Mouse (Mus musculus): ENCODE data around the gene Adamts17. TPM values are rescaled to one million over a fixed set of nuclear protein-coding genes. Genes with fewer than 3 reads are reported as not detected.

Gene Adamts17
- polyA plus RNA-seq, 1 experiment from 2014 or later = 4.6 TPM

DNA sequence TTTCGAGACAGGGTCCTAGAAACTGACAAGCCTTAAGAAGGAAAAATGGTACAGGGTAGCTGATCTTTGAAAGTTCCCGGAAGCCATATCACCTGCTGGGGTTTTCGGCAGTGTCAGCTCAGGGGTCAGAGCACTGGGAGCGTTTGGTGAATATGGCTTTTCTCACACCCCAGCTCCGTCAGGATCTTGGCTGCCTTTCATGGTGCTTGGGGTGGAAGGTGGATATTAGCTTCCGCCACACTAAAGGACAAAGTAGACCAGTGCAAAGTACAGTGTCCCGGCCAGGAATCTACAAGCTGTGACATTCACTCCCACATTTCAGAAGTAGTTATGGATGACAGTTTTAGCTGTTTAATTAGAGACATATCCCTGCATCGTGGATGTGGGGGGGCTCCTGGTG is 200.3 kb downstream of the Adamts17 start:
- no peaks in the 10 kb centered on the region for H3K36me3 ChIP-seq (ENCODE audit: control insufficient read depth, insufficient read depth, low read length)
- peaks cover 21 to 29% of the 10 kb centered on the region in 2 experiments for H3K4me1 ChIP-seq (ENCODE audit: control insufficient read depth in 2 of 2, insufficient read depth in 2 of 2, low read length in 2 of 2)
- no peaks in the 10 kb centered on the region for H3K9me3 ChIP-seq (ENCODE audit: control insufficient read depth, low read length)
- no peak for ATAC-seq (ENCODE audit: insufficient number of reproducible peaks, insufficient read depth, low FRiP score, low read depth)
- no peak overlapping the region for H3K9ac ChIP-seq (ENCODE audit: low read length)
- 0 out of 2 replicates have a peak overlapping the region, but pooled peaks have one; percentile 17 for H3K4me2 ChIP-seq (ENCODE audit: low read length)
- no peak overlapping the region; a peak in 1 of 4 replicates for H3K27ac ChIP-seq (replicated peaks in 1 of 2; ENCODE audit: control insufficient read depth in 1 of 2, insufficient read depth in 1 of 2, low read depth in 2 of 2, low read length in 2 of 2)
- no peak overlapping the region for H3K4me3 ChIP-seq (ENCODE audit: control insufficient read depth in 1 of 2, insufficient read depth in 1 of 2, low read depth in 1 of 2, low read length in 2 of 2)
- no peaks in the 10 kb centered on the region for H3K27me3 ChIP-seq (ENCODE audit: control insufficient read depth, insufficient read depth, low read length)
- WGBS = 39% methylated on average over 8 of the region's 8 CpGs

- peak overlapping the region; percentile 38 for H3K4me2 ChIP-seq (ENCODE audit: low read length)
- peaks cover 21 to 31% of the 10 kb centered on the region in 2 experiments for H3K4me1 ChIP-seq (ENCODE audit: control insufficient read depth in 2 of 2, insufficient read depth in 2 of 2, low read length in 2 of 2)
- ATAC-seq (ENCODE audit: insufficient number of reproducible peaks, insufficient read depth, low FRiP score, low read depth) = no peak
- H3K9ac ChIP-seq (ENCODE audit: low read length) = no peak overlapping the region
- H3K36me3 ChIP-seq (ENCODE audit: control insufficient read depth, insufficient read depth, low read length) = no peaks in the 10 kb centered on the region
- H3K9me3 ChIP-seq (ENCODE audit: control insufficient read depth, low read length) = no peaks in the 10 kb centered on the region
- H3K4me3 ChIP-seq (ENCODE audit: control insufficient read depth in 1 of 2, insufficient read depth in 1 of 2, low read depth in 1 of 2, low read length in 2 of 2) = no peak overlapping the region
- no peaks in the 10 kb centered on the region for H3K27me3 ChIP-seq (ENCODE audit: control insufficient read depth, insufficient read depth, low read length)
- no peak overlapping the region for H3K27ac ChIP-seq (replicated peaks in 1 of 2; ENCODE audit: control insufficient read depth in 1 of 2, insufficient read depth in 1 of 2, low read depth in 2 of 2, low read length in 2 of 2)
- 89% methylated on average over 3 of the region's 3 CpGs for WGBS
These were observed 202.2 kb downstream of the Adamts17 start for GRCm38 (mm10) chr7:67041685-67042084.

DNA sequence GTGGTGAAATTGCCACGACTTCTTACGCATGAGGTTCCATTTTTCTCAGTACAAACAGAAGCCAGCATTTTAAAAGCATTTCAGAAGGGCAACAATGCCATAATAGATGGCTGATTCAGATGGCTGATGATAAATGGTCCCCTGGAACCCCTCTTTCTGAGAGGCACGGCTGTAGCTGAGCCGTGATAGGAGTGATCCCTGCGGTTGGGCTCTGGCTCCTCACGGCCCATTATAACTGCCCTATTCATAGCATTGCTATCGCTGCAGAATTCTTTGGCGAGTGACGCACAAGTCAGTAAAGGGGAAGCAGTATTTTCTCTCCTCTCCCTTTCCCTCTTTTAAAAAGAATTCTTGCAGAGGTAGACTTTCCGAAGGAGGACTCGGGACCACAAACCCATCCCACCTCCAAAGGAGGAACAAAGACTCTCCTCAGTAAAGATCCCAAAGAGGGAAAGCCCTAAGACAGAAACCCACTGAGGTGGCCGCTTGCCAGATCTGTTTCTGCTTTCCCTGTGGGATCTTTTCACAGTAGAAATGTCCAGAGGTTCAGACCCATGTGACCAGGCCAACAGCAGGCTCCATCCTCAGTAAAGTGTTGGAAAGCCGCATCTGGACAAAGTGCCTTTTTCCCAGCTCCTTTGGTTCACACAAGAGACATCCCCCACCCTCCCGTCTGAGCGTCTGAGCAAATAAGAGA is 204.7 kb downstream of the Adamts17 start:
- Histone ChIP-seq H3K27me3 (ENCODE audit: control insufficient read depth, insufficient read depth, low read length) (no peaks in the 10 kb centered on the region), H3K4me1 (ENCODE audit: control insufficient read depth in 2 of 2, insufficient read depth in 2 of 2, low read length in 2 of 2) (peaks cover 19 to 24% of the 10 kb centered on the region in 2 experiments), H3K36me3 (ENCODE audit: control insufficient read depth, insufficient read depth, low read length) (0 out of 2 replicates have a peak, but pooled peaks cover 5% of the 10 kb centered on the region), H3K9me3 (ENCODE audit: control insufficient read depth, low read length) (no peaks in the 10 kb centered on the region), H3K4me3 (ENCODE audit: control insufficient read depth in 1 of 2, insufficient read depth in 1 of 2, low read depth in 1 of 2, low read length in 2 of 2) (peak overlapping the region; percentile 25 to 33; a peak in 2 of 4 replicates), H3K9ac (ENCODE audit: low read length) (0 out of 2 replicates have a peak overlapping the region, but pooled peaks have one; percentile 56), H3K27ac (replicated peaks in 1 of 2; ENCODE audit: control insufficient read depth in 1 of 2, insufficient read depth in 1 of 2, low read depth in 2 of 2, low read length in 2 of 2) (peak overlapping the region; percentile 87 to 96), H3K4me2 (ENCODE audit: low read length) (peak overlapping the region; percentile 55)
- peak; percentile 73 for ATAC-seq (ENCODE audit: insufficient number of reproducible peaks, insufficient read depth, low FRiP score, low read depth)
- 48% methylated on average over 15 of the region's 15 CpGs for WGBS

DNA sequence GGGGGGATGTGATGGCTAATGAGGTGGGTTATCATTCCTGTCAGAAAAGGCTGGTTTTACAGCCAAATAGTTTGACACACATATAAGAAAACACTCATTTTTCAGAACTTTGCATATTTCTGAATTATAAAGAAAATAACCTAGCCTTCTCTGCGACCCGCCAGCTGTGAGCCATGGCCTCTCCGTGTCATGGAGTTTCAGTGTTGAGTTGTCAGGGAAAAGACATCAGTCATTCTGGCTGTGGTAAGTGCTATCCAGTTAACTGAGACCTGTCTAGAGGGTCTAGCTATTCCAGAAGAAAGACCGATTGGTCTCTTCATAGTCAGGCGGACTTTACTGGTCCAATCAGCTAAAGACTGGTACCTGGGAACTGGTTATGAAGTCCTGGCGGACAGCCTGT is 205.7 kb downstream of the Adamts17 start:
- 88% methylated on average over 6 of the region's 6 CpGs for WGBS
- Histone ChIP-seq H3K27me3 (ENCODE audit: control insufficient read depth, insufficient read depth, low read length) (no peaks in the 10 kb centered on the region), H3K27ac (replicated peaks in 1 of 2; ENCODE audit: control insufficient read depth in 1 of 2, insufficient read depth in 1 of 2, low read depth in 2 of 2, low read length in 2 of 2) (peak overlapping the region in 1 of 2 experiments; percentile 96; a peak in 2 of 4 replicates), H3K9me3 (ENCODE audit: control insufficient read depth, low read length) (no peaks in the 10 kb centered on the region), H3K4me3 (ENCODE audit: control insufficient read depth in 1 of 2, insufficient read depth in 1 of 2, low read depth in 1 of 2, low read length in 2 of 2) (no peak overlapping the region), H3K9ac (ENCODE audit: low read length) (no peak overlapping the region), H3K4me1 (ENCODE audit: control insufficient read depth in 2 of 2, insufficient read depth in 2 of 2, low read length in 2 of 2) (peaks cover 17 to 18% of the 10 kb centered on the region in 2 experiments), H3K36me3 (ENCODE audit: control insufficient read depth, insufficient read depth, low read length) (0 out of 2 replicates have a peak, but pooled peaks cover 5% of the 10 kb centered on the region), H3K4me2 (ENCODE audit: low read length) (no peak overlapping the region)
- ATAC-seq (ENCODE audit: insufficient number of reproducible peaks, insufficient read depth, low FRiP score, low read depth) = no peak

DNA sequence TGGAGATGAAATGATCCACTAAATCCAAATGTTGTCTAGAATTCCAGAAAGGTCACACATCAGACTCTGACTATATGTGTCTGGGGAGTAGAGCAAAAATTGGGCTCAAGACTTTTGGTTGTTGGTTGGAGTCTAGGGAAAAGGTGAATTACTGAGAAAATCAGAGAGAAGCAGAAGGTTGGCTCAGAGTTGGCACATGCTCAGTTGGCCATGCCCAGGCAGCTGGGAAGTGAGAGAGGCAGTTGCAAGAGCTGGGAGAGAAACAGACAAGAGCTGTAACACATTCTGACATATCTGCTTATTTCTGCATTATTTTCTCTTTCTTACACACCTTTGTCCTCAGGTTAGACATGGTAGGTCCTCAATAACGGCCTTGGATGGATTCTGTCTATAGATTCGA is 209.7 kb downstream of the Adamts17 start:
- Histone ChIP-seq H3K4me1 (ENCODE audit: control insufficient read depth in 2 of 2, insufficient read depth in 2 of 2, low read length in 2 of 2) (peaks cover 17 to 24% of the 10 kb centered on the region in 2 experiments), H3K9me3 (ENCODE audit: control insufficient read depth, low read length) (no peaks in the 10 kb centered on the region), H3K9ac (ENCODE audit: low read length) (no peak overlapping the region), H3K36me3 (ENCODE audit: control insufficient read depth, insufficient read depth, low read length) (0 out of 2 replicates have a peak, but pooled peaks cover 5% of the 10 kb centered on the region), H3K4me2 (ENCODE audit: low read length) (no peak overlapping the region), H3K4me3 (ENCODE audit: control insufficient read depth in 1 of 2, insufficient read depth in 1 of 2, low read depth in 1 of 2, low read length in 2 of 2) (no peak overlapping the region), H3K27me3 (ENCODE audit: control insufficient read depth, insufficient read depth, low read length) (no peaks in the 10 kb centered on the region), H3K27ac (replicated peaks in 1 of 2; ENCODE audit: control insufficient read depth in 1 of 2, insufficient read depth in 1 of 2, low read depth in 2 of 2, low read length in 2 of 2) (no peak overlapping the region)
- 90% methylated on average over 2 of the region's 2 CpGs for WGBS
- no peak for ATAC-seq (ENCODE audit: insufficient number of reproducible peaks, insufficient read depth, low FRiP score, low read depth)

DNA sequence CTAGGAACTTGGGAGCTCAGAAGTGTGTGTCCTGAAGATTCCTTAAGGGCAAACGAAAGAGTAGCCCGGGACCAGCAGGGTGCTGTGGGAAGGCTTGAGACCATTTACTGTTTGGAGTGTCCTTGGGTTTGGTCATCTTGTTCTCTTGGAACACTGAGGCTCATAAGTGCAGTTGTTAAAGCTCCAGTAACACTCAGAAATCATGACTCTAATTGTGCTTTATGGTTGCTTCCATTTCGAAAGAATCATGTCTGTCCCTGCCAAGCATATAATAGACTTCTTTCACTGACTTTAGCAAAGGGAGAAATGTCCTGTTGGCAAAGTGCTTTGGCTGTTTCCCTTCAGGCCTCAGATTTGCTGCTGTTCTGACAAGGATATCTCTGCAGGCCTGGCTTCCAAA is 210.9 kb downstream of the Adamts17 start:
- no peak overlapping the region for H3K4me2 ChIP-seq (ENCODE audit: low read length)
- H3K4me3 ChIP-seq (ENCODE audit: control insufficient read depth in 1 of 2, insufficient read depth in 1 of 2, low read depth in 1 of 2, low read length in 2 of 2) = no peak overlapping the region
- peaks cover 21 to 29% of the 10 kb centered on the region in 2 experiments for H3K4me1 ChIP-seq (ENCODE audit: control insufficient read depth in 2 of 2, insufficient read depth in 2 of 2, low read length in 2 of 2)
- ATAC-seq (ENCODE audit: insufficient number of reproducible peaks, insufficient read depth, low FRiP score, low read depth) = no peak
- no peak overlapping the region for H3K9ac ChIP-seq (ENCODE audit: low read length)
- H3K27ac ChIP-seq (replicated peaks in 1 of 2; ENCODE audit: control insufficient read depth in 1 of 2, insufficient read depth in 1 of 2, low read depth in 2 of 2, low read length in 2 of 2) = peak overlapping the region; percentile 10 to 62
- no peaks in the 10 kb centered on the region for H3K9me3 ChIP-seq (ENCODE audit: control insufficient read depth, low read length)
- 0 out of 2 replicates have a peak, but pooled peaks cover 5% of the 10 kb centered on the region for H3K36me3 ChIP-seq (ENCODE audit: control insufficient read depth, insufficient read depth, low read length)
- 89% methylated on average over 3 of the region's 3 CpGs for WGBS
- no peaks in the 10 kb centered on the region for H3K27me3 ChIP-seq (ENCODE audit: control insufficient read depth, insufficient read depth, low read length)

GRCm38 (mm10) chr7:67051089-67051718 is 211.7 kb downstream of the Adamts17 start:
- Histone ChIP-seq H3K27me3 (ENCODE audit: control insufficient read depth, insufficient read depth, low read length) (no peaks in the 10 kb centered on the region), H3K36me3 (ENCODE audit: control insufficient read depth, insufficient read depth, low read length) (0 out of 2 replicates have a peak, but pooled peaks cover 5% of the 10 kb centered on the region), H3K9ac (ENCODE audit: low read length) (no peak overlapping the region), H3K27ac (replicated peaks in 1 of 2; ENCODE audit: control insufficient read depth in 1 of 2, insufficient read depth in 1 of 2, low read depth in 2 of 2, low read length in 2 of 2) (peak overlapping the region; percentile 10 to 62), H3K4me3 (ENCODE audit: control insufficient read depth in 1 of 2, insufficient read depth in 1 of 2, low read depth in 1 of 2, low read length in 2 of 2) (no peak overlapping the region), H3K4me2 (ENCODE audit: low read length) (no peak overlapping the region), H3K4me1 (ENCODE audit: control insufficient read depth in 2 of 2, insufficient read depth in 2 of 2, low read length in 2 of 2) (peaks cover 21 to 31% of the 10 kb centered on the region in 2 experiments), H3K9me3 (ENCODE audit: control insufficient read depth, low read length) (no peaks in the 10 kb centered on the region)
- ATAC-seq (ENCODE audit: insufficient number of reproducible peaks, insufficient read depth, low FRiP score, low read depth) = no peak
- WGBS = 49% methylated on average over 7 of the region's 7 CpGs
